Mouse (Mus musculus) myocyte (in vitro differentiated cells): ENCODE measurements at regions not wholly inside any gene's neighbourhood (a gene's known extent, or its start where the extent isn't known, plus 50 kb on each side); places are given as distances from the start of the nearest gene placed in this dataset.

Experiments
- H3K27me3 ChIP-seq: one replicate; pipeline ENCODE4 v1.6.1; 2011; ENCODE audit not compliant: control insufficient read depth, insufficient read depth, insufficient read length
- H3K36me3 ChIP-seq: one replicate; pipeline ENCODE4 v1.6.1; 2011; ENCODE audit not compliant: control insufficient read depth, insufficient read depth
- H3K4me2 ChIP-seq: one replicate; pipeline ENCODE4 v1.6.1; 2011; ENCODE audit warnings: low read depth, control low read depth
- H3K4me3 ChIP-seq: one replicate; pipeline ENCODE4 v1.5.1; 2011; ENCODE audit warnings: mild to moderate bottlenecking, control low read depth, moderate library complexity
- H3K79me2 ChIP-seq: one replicate; pipeline ENCODE4 v1.6.1; 2011; ENCODE audit not compliant: control insufficient read depth, insufficient read depth
- H3ac ChIP-seq: one replicate; pipeline ENCODE4 v1.6.1; 2011; ENCODE audit not compliant: control insufficient read depth, insufficient read length
- CEBPB ChIP-seq: IDR thresholded peaks from 2 replicates; pipeline ENCODE4 v1.6.1; 2011; ENCODE audit warnings: mild to moderate bottlenecking, moderate library complexity; ENCODE audit not compliant: poor library complexity, insufficient read depth, severe bottlenecking
- E2F4 ChIP-seq: IDR thresholded peaks from one replicate; pipeline ENCODE4 v1.6.1; 2011; ENCODE audit warnings: mild to moderate bottlenecking, control low read depth, moderate library complexity; ENCODE audit not compliant: insufficient read depth
- MAX ChIP-seq: IDR thresholded peaks from one replicate; pipeline ENCODE4 v1.6.1; 2011; ENCODE audit warnings: low read depth, mild to moderate bottlenecking, control low read depth
- MYOD1 ChIP-seq, 3 experiments: IDR thresholded peaks; one replicate each; pipeline ENCODE4 v1.6.1; 2011; ENCODE audit warnings: control low read depth in 2 of 3, low read depth in 2 of 3, mild to moderate bottlenecking in 2 of 3, moderate library complexity in 1 of 3; ENCODE audit not compliant: insufficient read length in 2 of 3, control insufficient read depth in 1 of 3
- MYOG ChIP-seq, 3 experiments: IDR thresholded peaks; one replicate each; pipeline ENCODE4 v1.6.1; 2011; ENCODE audit warnings: control low read depth in 2 of 3, low read depth in 2 of 3, mild to moderate bottlenecking in 2 of 3; ENCODE audit not compliant: insufficient read length in 2 of 3, control insufficient read depth in 1 of 3, insufficient read depth in 1 of 3
- POLR2A ChIP-seq: IDR thresholded peaks from one replicate; pipeline ENCODE4 v1.6.1; 2011; ENCODE audit warnings: low read depth, mild to moderate bottlenecking, control low read depth, moderate library complexity; ENCODE audit not compliant: insufficient read length
- POLR2AphosphoS2 ChIP-seq: IDR thresholded peaks from one replicate; pipeline ENCODE4 v1.6.1; 2011; ENCODE audit warnings: low read depth, control low read depth; ENCODE audit not compliant: insufficient read length
- REST ChIP-seq: IDR thresholded peaks from one replicate; pipeline ENCODE4 v1.6.1; 2011; ENCODE audit warnings: mild to moderate bottlenecking, control low read depth, moderate library complexity; ENCODE audit not compliant: insufficient read depth, insufficient read length
- SRF ChIP-seq: IDR thresholded peaks from one replicate; pipeline ENCODE4 v1.6.1; 2011; ENCODE audit warnings: low read depth; ENCODE audit not compliant: control insufficient read depth, insufficient read length
- TCF12 ChIP-seq: IDR thresholded peaks from one replicate; pipeline ENCODE4 v1.6.1; 2011; ENCODE audit warnings: mild to moderate bottlenecking, control low read depth; ENCODE audit not compliant: poor library complexity, insufficient read depth, severe bottlenecking
- TCF3 ChIP-seq: IDR thresholded peaks from one replicate; pipeline ENCODE4 v1.6.1; 2011; ENCODE audit warnings: low read depth, control low read depth; ENCODE audit not compliant: insufficient read length
- USF1 ChIP-seq: IDR thresholded peaks from one replicate; pipeline ENCODE4 v1.6.1; 2011; ENCODE audit warnings: low read depth, mild to moderate bottlenecking, control low read depth, moderate library complexity

GRCm38 (mm10) chr17:63684026-63684425 is 178.8 kb upstream of the Fer start:
- no peaks in the 10 kb centered on the region for H3K79me2 ChIP-seq
- no peak overlapping the region for H3ac ChIP-seq
- H3K36me3 ChIP-seq = no peaks in the 10 kb centered on the region
- no peak overlapping the region for H3K4me3 ChIP-seq
- H3K27me3 ChIP-seq = no peaks in the 10 kb centered on the region
- TF ChIP-seq TCF3 (no peak), TCF12 (no peak), REST (no peak), CEBPB (no peak), MYOD1 (IDR thresholded peaks at IDR 0.05; ENCODE audit: control insufficient read depth in 1 of 3, insufficient read length in 2 of 3, low read depth in 2 of 3) (no peak), POLR2A (no peak), MYOG (IDR thresholded peaks at IDR 0.05; ENCODE audit: control insufficient read depth in 1 of 3, insufficient read depth in 1 of 3, insufficient read length in 2 of 3, low read depth in 2 of 3) (no peak), MAX (no peak), SRF (no peak), POLR2AphosphoS2 (no peak), USF1 (no peak), E2F4 (no peak)
- no peak overlapping the region for H3K4me2 ChIP-seq

GRCm38 (mm10) chr17:63685956-63686355 is 176.9 kb upstream of the Fer start:
- no peak overlapping the region for H3K4me3 ChIP-seq
- H3K36me3 ChIP-seq = no peaks in the 10 kb centered on the region
- H3ac ChIP-seq = no peak overlapping the region
- no peaks in the 10 kb centered on the region for H3K79me2 ChIP-seq
- H3K4me2 ChIP-seq = no peak overlapping the region
- no peaks in the 10 kb centered on the region for H3K27me3 ChIP-seq
- TF ChIP-seq REST (no peak), SRF (no peak), MYOD1 (IDR thresholded peaks at IDR 0.05; ENCODE audit: control insufficient read depth in 1 of 3, insufficient read length in 2 of 3, low read depth in 2 of 3) (no peak), TCF12 (no peak), MYOG (IDR thresholded peaks at IDR 0.05; ENCODE audit: control insufficient read depth in 1 of 3, insufficient read depth in 1 of 3, insufficient read length in 2 of 3, low read depth in 2 of 3) (no peak), USF1 (no peak), TCF3 (no peak), POLR2A (no peak), E2F4 (no peak), CEBPB (no peak), MAX (no peak), POLR2AphosphoS2 (no peak)

GRCm38 (mm10) chr17:63686361-63686760 is 176.5 kb upstream of the Fer start:
- TF ChIP-seq POLR2AphosphoS2 (no peak), MYOD1 (IDR thresholded peaks at IDR 0.05; ENCODE audit: control insufficient read depth in 1 of 3, insufficient read length in 2 of 3, low read depth in 2 of 3) (no peak), TCF3 (no peak), SRF (no peak), POLR2A (no peak), MYOG (IDR thresholded peaks at IDR 0.05; ENCODE audit: control insufficient read depth in 1 of 3, insufficient read depth in 1 of 3, insufficient read length in 2 of 3, low read depth in 2 of 3) (no peak), TCF12 (no peak), MAX (no peak), REST (no peak), E2F4 (no peak), USF1 (no peak), CEBPB (no peak)
- H3K27me3 ChIP-seq = no peaks in the 10 kb centered on the region
- no peak overlapping the region for H3K4me2 ChIP-seq
- no peak overlapping the region for H3ac ChIP-seq
- H3K4me3 ChIP-seq = no peak overlapping the region
- H3K36me3 ChIP-seq = no peaks in the 10 kb centered on the region
- no peaks in the 10 kb centered on the region for H3K79me2 ChIP-seq

- no peak overlapping the region for H3K4me3 ChIP-seq
- no peaks in the 10 kb centered on the region for H3K27me3 ChIP-seq
- H3ac ChIP-seq = no peak overlapping the region
- H3K36me3 ChIP-seq = no peaks in the 10 kb centered on the region
- no peak overlapping the region for H3K4me2 ChIP-seq
- H3K79me2 ChIP-seq = no peaks in the 10 kb centered on the region
- TF ChIP-seq USF1 (no peak), TCF3 (no peak)
Observed at GRCm38 (mm10) chr17:63689291-63689690, 173.6 kb upstream of the Fer start.

- Histone ChIP-seq H3K79me2 (no peaks in the 10 kb centered on the region), H3K27me3 (no peaks in the 10 kb centered on the region), H3ac (no peak overlapping the region), H3K4me3 (no peak overlapping the region), H3K4me2 (no peak overlapping the region), H3K36me3 (no peaks in the 10 kb centered on the region)
- TF ChIP-seq MAX (no peak), MYOG (IDR thresholded peaks at IDR 0.05; ENCODE audit: control insufficient read depth in 1 of 3, insufficient read depth in 1 of 3, insufficient read length in 2 of 3, low read depth in 2 of 3) (no peak), USF1 (no peak), POLR2A (no peak)
Observed at GRCm38 (mm10) chr17:63690829-63691689, 171.8 kb upstream of the Fer start.
